Mouse (Mus musculus) cerebellum, adult 9-11 months (tissue): ENCODE measurements around the gene Zswim2.
A peak's percentile ranks its signal among the peaks of the same experiment; 100 is the strongest.
"Not testable (repeated sequence)": the region's sequence is repeated elsewhere in the genome, so short reads cannot be mapped to it uniquely, and the experiment has no call there.

Experiments
- DNase-seq: peaks from one replicate; pipeline ENCODE4 v3.0.0; 2022

Gene Zswim2

DNA sequence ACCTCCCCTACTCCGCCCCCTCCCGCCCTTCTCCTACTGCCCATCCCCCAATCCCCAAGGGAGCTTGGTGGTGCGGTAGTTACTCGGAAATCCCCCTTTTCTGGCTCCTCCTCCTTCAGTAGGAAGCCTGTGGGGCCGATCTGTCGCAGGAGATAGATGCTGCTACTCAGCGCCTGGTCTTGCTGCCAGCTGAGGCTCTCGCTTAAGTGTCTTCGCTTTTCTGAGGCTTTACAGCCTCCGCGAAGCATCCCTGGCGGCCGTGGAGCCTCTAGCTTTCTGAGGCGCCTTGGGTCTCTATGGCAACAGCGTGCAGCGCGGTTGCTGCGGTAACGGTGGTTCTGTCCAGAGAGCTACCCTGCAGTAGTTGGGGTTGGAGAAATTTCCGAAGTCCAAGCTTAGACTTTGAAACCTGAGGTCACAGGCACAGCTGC lies at the start of gene Zswim2:
Zswim2 (minus strand) TSS at position 298 of the 431 bp plus-strand sequence.
- DNase-seq = peak; percentile 45

DNA sequence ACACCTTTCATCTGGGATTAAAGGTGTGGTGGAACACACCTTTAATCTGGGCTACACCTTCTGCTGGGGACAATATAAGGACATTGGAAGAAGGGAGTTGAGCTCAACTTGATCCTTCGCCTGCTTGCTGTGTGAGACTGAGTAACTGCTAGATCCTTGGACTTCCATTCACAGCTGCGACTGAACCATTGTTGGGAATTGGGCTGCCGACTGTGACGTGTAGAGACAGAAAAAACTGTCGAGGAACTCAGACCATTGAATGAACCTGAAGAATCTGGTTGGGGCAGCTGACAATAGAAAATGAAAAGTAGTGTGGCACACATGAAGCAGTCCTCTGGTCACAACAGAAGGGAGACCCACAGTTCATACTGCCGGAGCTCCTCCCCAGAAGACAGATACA lies 49.2 kb upstream of the Zswim2 start, which contains the start of gene Gm13691:
Gm13691 (plus strand) TSS at position 301 of the 400 bp plus-strand sequence.
- not testable (repeated sequence) for DNase-seq

GRCm38 (mm10) chr2:83984443-83984842 lies 43.4 kb upstream of the Zswim2 start, which contains the start of gene Gm13697:
Gene Gm13697, plus strand, starts transcription at chr2:83984743.
- DNase-seq = not testable (repeated sequence)

DNA sequence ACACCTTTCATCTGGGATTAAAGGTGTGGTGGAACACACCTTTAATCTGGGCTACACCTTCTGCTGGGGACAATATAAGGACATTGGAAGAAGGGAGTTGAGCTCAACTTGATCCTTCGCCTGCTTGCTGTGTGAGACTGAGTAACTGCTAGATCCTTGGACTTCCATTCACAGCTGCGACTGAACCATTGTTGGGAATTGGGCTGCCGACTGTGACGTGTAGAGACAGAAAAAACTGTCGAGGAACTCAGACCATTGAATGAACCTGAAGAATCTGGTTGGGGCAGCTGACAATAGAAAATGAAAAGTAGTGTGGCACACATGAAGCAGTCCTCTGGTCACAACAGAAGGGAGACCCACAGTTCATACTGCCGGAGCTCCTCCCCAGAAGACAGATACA lies 37.6 kb upstream of the Zswim2 start, which contains the start of gene Gm13694:
Gm13694 (plus strand) TSS at position 301 of the 400 bp plus-strand sequence.
- DNase-seq = not testable (repeated sequence)

GRCm38 (mm10) chr2:83972823-83973222 lies 31.8 kb upstream of the Zswim2 start, which contains the start of gene Gm13696:
Gene Gm13696, plus strand, starts transcription at chr2:83973123.
- not testable (repeated sequence) for DNase-seq

GRCm38 (mm10) chr2:83967013-83967412 lies 26.0 kb upstream of the Zswim2 start, which contains the start of gene Gm13695:
Gene Gm13695, plus strand, starts transcription at chr2:83967313.
- not testable (repeated sequence) for DNase-seq

DNA sequence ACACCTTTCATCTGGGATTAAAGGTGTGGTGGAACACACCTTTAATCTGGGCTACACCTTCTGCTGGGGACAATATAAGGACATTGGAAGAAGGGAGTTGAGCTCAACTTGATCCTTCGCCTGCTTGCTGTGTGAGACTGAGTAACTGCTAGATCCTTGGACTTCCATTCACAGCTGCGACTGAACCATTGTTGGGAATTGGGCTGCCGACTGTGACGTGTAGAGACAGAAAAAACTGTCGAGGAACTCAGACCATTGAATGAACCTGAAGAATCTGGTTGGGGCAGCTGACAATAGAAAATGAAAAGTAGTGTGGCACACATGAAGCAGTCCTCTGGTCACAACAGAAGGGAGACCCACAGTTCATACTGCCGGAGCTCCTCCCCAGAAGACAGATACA lies 20.2 kb upstream of the Zswim2 start, which contains the start of gene Gm13693:
Gm13693 (plus strand) TSS at position 301 of the 400 bp plus-strand sequence.
- DNase-seq = not testable (repeated sequence)

GRCm38 (mm10) chr2:83955393-83955792 lies 14.4 kb upstream of the Zswim2 start, which contains the start of gene Gm13698:
Gene Gm13698, plus strand, starts transcription at chr2:83955693.
- DNase-seq = not testable (repeated sequence)

GRCm38 (mm10) chr2:83941792-83942191 lies 764 bp upstream of the Zswim2 start:
- no peak for DNase-seq

DNA sequence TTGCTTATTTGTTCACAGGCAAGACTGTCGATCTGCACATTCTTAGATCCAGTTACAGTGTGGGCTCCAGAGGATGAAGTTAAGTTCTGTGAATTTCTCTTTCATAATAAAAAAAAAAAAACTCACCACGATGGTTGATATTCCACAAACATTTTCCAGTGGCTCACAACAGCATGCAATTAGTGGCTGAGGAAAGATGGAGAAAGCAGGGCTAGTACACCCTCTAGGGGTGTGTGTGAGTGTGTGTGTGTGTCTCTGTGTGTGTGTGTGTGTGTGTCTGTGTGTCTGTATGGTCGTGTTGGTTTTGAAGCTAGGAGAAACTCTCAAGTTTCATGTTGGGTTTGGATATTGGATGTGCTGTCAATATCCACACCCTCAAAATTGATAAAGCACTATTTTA lies 350 bp upstream of the Zswim2 start:
- DNase-seq = no peak

DNA sequence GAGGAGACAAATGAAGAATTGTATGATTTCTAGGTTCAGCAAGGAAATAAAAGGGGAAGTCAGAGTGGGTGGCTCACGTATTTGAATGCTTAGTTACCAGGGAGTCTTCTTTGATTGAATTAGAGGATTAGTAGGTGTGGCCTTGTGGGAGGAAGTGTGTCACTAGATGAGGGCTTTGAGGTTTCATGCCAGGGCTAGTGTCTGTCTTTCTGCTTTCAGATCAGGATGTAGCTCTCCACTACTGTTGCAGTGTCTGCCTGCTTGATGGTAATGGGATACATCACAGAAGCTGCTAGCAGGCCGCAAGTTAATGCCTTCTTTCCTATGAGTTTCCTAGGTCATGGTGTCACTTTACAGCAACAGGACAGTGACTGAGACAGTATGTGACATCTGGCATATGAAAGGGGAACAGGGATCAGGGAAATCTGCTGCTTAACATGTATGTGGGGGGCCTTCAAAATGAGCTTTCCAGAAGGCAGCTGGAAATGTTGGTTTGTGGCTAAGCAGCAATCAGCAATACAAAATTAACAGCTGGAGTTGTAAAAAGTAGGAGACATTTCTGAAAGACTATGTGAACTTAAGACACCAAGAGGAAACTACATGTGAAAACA lies 11.4 kb downstream of the Zswim2 start:
- no peak for DNase-seq

GRCm38 (mm10) chr2:83901896-83902540 lies 39.0 kb downstream of the Zswim2 start:
- no peak for DNase-seq

GRCm38 (mm10) chr2:83893701-83894100 lies 47.3 kb downstream of the Zswim2 start:
- no peak for DNase-seq

DNA sequence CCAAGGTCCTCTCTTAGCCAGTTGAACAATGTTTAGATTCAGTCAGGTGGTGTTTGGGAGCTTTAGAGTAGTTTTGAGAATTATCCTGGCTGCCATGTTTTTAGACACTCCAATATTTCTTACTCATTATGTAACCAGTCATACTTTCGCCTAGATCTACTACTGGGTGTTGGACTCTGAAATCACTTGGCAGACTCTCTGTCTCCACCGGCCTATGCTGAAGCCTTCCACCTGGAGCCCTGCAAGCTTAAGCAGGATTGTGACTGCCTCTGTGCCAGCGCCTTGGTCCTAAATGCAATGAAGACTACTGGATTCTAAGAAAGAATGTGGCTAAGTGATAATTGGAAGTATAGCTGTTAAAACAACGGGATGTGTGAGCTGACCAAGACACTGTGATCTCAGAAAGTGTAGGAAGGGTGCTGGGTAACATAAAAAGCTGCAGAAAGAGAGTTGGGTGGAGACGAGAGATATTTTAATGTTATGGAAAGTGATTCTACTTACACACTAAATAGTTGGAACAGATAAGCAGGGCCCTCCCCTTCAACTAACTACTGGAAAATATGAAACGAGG lies 57.1 kb downstream of the Zswim2 start:
- peak; percentile 13 for DNase-seq
